Mouse (Mus musculus) kidney, adult 2 months (tissue): Measurements from ENCODE around the gene R3hcc1l.

Experiments used
- CTCF ChIP-seq: fragments of 200-500 bp; conservative IDR thresholded peaks from 2 replicates; pipeline ENCODE4 v1.5.1; 2011; ENCODE audit warnings: low read depth, mild to moderate bottlenecking, control low read depth, low read length, moderate library complexity, mixed read lengths; ENCODE audit not compliant: insufficient read depth, insufficient read length
- POLR2A ChIP-seq: fragments of 200-500 bp; IDR thresholded peaks from one replicate; pipeline ENCODE4 v1.6.1; 2011; ENCODE audit warnings: low read depth, low read length, control low read depth

DNA sequence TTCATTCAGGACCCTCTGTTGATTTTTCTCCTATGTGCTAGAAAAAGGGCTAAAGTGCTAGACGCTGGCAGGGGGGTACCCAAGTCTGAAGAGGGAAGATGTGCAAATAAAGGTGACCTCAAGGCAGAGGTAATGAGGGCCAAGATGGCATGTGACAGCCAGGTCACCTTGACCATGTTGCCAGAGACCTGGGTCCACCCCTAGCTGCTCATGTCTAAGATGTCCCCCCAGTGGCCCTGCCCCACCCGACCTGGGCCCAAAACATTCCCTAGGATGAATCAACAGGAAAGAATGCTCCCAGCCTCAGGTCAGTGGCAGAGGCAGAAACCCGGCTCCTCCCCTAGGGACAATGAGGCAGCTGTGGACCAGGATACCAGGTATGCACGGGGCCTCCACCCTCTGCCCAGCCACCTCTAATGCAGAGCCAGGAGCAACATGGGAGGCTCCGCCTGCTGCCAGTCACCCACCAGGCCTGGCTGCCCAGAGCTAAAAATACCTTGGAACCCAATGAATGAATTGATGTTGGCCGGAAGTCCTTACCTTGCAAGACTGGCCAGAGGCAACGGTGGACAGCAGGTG is 95.2 kb downstream of the R3hcc1l start:
- no peak for TF ChIP-seq CTCF
- TF ChIP-seq POLR2A = no peak
